Mouse (Mus musculus) small intestine, adult 2 months (tissue): ENCODE measurements around the gene BC048562. TPM values are rescaled to one million over a fixed set of nuclear protein-coding genes. Genes with fewer than 3 reads are reported as not detected.

Experiments
- H3K27ac ChIP-seq: fragments of 200-500 bp; 2 replicates; pipeline ENCODE4 v1.5.1; 2012; ENCODE audit warnings: low read depth, low read length, control low read depth, inconsistent platforms; ENCODE audit not compliant: insufficient read depth
- H3K27me3 ChIP-seq: fragments of 200-500 bp; 2 replicates; pipeline ENCODE4 v1.6.1; 2012; ENCODE audit warnings: mild to moderate bottlenecking, moderate library complexity, low read length, inconsistent platforms; ENCODE audit not compliant: control insufficient read depth, insufficient read depth
- H3K36me3 ChIP-seq: fragments of 200-500 bp; 2 replicates; pipeline ENCODE4 v1.6.1; 2012; ENCODE audit warnings: mild to moderate bottlenecking, low read length, control low read depth, inconsistent platforms; ENCODE audit not compliant: control insufficient read depth, insufficient read depth
- H3K4me1 ChIP-seq: fragments of 200-500 bp; 2 replicates; pipeline ENCODE4 v1.6.1; 2012; ENCODE audit warnings: low read length, inconsistent platforms, mixed read lengths; ENCODE audit not compliant: control insufficient read depth, insufficient read depth, insufficient read length
- H3K4me3 ChIP-seq: fragments of 200-500 bp; 2 replicates; pipeline ENCODE4 v1.5.1; 2012; ENCODE audit warnings: low read depth, mild to moderate bottlenecking, control low read depth, inconsistent platforms, low read length, moderate library complexity
- CTCF ChIP-seq: fragments of 200-500 bp; IDR thresholded peaks from 2 replicates; pipeline ENCODE4 v1.5.1; 2012; ENCODE audit warnings: low read depth, mild to moderate bottlenecking, control low read depth, inconsistent platforms, low read length, moderate library complexity, mixed read lengths; ENCODE audit not compliant: insufficient replicate concordance, insufficient read length; ENCODE audit errors: extremely low read depth
- POLR2A ChIP-seq: fragments of 200-500 bp; IDR thresholded peaks from 2 replicates; pipeline ENCODE4 v1.6.1; 2012; ENCODE audit warnings: low read depth, mild to moderate bottlenecking, control low read depth, inconsistent platforms, low read length, moderate library complexity
- WGBS: fragments of 180-500 bp; shearing (Covaris S2); methylation state at CpG from one replicate; pipeline ENCODE4 v1.1.7; 2018; 5-methylcytosine and 5-hydroxymethylcytosine counted together
- polyA plus RNA-seq: library from polyadenylated mRNA; depleted of rRNA; stranded (reverse); fragments of >200 nt; gene quantifications from 2 replicates; pipeline ENCODE4 v1.2.3, GENCODE M21; 2012; rRNA removed

BC048562 gene
- not detected in 2 replicates for polyA plus RNA-seq

DNA sequence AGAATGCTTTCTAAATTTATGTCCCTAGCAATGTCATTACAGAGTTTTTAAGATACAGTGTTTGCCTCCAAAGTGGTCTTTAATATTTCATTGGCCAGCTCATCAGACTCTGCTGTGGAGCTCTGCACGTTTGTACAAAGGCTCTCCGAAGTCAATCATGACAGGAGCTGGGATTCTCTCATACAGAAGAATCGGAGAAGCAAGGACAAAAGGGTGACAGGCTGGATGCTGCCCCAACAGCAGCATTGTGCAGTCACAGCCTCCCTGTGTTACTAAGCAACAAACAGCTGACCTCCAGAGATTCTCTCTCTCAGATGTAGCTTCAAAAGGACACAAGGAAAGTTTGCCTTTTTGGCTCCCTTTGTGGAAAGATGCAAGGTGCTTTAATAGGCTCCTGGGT, at the start of gene BC048562:
BC048562 (plus strand) TSS at position 301 of the 400 bp plus-strand sequence.
- WGBS = 73% methylated on average over 3 of the region's 3 CpGs
- Histone ChIP-seq H3K36me3 (no peaks in the 10 kb centered on the region), H3K27ac (no peak within 1 kb of the TSS), H3K27me3 (no peaks in the 10 kb centered on the region), H3K4me1 (peaks cover 5% of the 10 kb centered on the region; the same call in 1 of the 2 replicates), H3K4me3 (no peak within 1 kb of the TSS)
- TF ChIP-seq CTCF = no peak
- no peak for TF ChIP-seq POLR2A

DNA sequence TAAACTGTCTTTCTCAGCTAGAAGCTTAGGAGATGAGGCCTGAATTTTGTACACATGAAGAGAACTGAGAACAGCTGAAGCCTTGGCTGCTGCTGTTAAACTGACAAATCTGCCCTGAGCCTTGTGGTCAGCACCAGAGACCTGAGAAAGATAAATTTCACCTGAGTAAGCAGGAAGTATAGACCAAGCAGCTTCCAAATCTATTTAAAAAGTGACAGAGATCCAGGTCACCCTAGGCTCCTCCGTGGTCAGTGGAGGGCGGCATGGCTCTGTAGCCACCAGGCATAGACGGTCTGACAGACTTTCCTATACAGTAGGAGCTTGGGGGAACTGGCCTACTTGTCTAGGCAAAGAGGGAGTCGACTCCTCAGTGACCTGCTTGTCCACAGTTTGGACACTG, 49.5 kb upstream of the BC048562 start:
- no peak for TF ChIP-seq POLR2A
- no peak for TF ChIP-seq CTCF
- no peaks in the 10 kb centered on the region for H3K4me1 ChIP-seq
- peaks cover 78% of the 10 kb centered on the region for H3K36me3 ChIP-seq
- H3K27ac ChIP-seq = no peak overlapping the region
- 90% methylated on average over 4 of the region's 4 CpGs for WGBS
- H3K4me3 ChIP-seq = no peak overlapping the region
- H3K27me3 ChIP-seq = no peaks in the 10 kb centered on the region

DNA sequence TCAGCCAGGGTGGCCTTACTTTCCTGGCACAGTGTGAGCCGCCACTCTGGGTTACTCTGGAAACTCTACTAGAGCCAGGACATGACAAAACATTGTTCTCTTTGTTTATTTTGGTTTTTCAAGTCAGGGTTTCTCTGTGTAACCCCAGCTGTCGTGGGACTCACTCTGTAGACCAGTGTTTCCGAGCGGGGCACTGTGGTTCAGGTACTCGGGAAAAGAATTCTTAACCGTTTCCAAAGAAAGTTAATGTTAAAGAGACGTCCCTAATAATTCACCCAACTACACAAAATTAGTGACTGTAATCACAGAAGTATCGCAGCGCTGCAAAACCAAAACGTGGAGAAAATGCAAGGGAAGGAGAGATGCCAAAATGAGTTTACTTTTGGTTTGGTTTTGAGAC, 47.7 kb upstream of the BC048562 start:
- WGBS = 85% methylated on average over 10 of the region's 10 CpGs
- Histone ChIP-seq H3K27ac (no peak overlapping the region), H3K4me1 (no peaks in the 10 kb centered on the region), H3K27me3 (no peaks in the 10 kb centered on the region), H3K36me3 (peaks cover 84% of the 10 kb centered on the region), H3K4me3 (no peak overlapping the region)
- no peak for TF ChIP-seq CTCF
- TF ChIP-seq POLR2A = no peak

DNA sequence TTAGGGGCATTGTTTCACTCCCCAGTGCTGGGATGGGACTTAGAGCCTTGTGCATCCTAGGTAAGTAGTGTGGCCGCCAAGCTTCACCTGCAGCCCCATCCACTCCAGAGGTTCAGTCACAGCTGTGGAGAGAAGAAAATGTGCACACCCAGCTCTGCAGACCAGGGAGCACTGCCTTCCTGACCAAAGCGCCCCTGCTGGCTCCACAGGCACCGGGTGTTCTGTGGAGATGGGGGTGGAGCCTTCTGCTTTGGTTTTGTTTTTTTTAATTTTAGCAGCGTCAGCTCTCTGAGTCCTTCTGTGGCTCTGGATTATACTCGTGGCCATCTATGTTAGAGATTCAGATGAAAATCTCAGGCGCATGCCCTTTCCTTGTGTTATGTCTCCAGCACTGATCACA, 47.1 kb upstream of the BC048562 start:
- H3K27ac ChIP-seq = no peak overlapping the region
- no peaks in the 10 kb centered on the region for H3K4me1 ChIP-seq
- TF ChIP-seq POLR2A (no peak), CTCF (no peak)
- WGBS = 74% methylated on average over 6 of the region's 6 CpGs
- no peak overlapping the region for H3K4me3 ChIP-seq
- no peaks in the 10 kb centered on the region for H3K27me3 ChIP-seq
- peaks cover 79% of the 10 kb centered on the region for H3K36me3 ChIP-seq

DNA sequence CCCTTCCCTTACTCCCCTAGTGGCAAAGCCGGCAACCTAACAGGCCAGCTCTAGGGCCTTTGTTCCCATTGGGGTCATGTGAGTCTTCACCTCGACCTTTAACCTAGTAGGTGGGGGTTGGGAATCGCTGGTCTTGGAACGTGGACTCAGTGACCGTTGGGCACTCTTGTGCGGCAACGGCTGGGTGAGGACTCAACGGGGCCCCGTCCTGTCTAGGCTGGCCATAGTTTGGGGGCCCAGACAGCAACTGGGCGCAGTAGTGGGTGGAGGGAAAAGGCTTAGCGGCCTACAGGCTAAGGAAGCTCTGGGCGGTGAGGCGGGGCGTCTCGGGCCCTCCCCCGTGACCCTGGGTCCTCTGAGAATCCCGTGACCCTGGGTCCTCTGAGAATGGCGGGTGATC, 43.6 kb upstream of the BC048562 start, which contains the start of gene 1700102P08Rik:
1700102P08Rik (plus strand) TSS at position 130 of the 400 bp plus-strand sequence.
- H3K36me3 ChIP-seq = peaks cover 52% of the 10 kb centered on the region
- H3K4me3 ChIP-seq = no peak within 1 kb of the TSS
- WGBS = 84% methylated on average over 18 of the region's 18 CpGs
- no peak within 1 kb of the TSS for H3K27ac ChIP-seq
- H3K4me1 ChIP-seq = no peaks in the 10 kb centered on the region
- H3K27me3 ChIP-seq = no peaks in the 10 kb centered on the region
- TF ChIP-seq POLR2A = no peak
- TF ChIP-seq CTCF = no peak

DNA sequence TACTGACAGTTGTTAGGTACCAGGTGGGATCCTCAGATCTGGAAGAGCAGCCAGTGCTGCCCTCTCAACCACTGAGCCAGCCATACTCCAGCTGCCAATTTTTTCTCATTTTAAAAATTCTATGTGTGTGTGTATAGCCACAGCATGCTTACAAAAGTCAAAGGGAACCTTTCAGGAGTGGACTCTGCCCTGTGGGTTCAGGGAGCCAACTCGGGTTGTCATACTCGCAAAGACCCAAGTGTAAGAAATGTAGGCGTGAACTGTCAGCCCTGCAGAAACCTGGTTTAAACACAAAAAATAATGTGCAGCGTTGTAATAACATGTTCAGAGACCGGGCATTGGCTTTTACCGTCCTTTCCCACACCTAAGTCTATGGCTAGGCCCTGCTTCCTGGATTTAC, 42.1 kb upstream of the BC048562 start:
- H3K36me3 ChIP-seq = peaks cover 38% of the 10 kb centered on the region
- WGBS = 84% methylated on average over 6 of the region's 6 CpGs
- no peaks in the 10 kb centered on the region for H3K4me1 ChIP-seq
- H3K4me3 ChIP-seq = no peak overlapping the region
- no peak overlapping the region for H3K27ac ChIP-seq
- TF ChIP-seq POLR2A (no peak), CTCF (no peak)
- no peaks in the 10 kb centered on the region for H3K27me3 ChIP-seq

DNA sequence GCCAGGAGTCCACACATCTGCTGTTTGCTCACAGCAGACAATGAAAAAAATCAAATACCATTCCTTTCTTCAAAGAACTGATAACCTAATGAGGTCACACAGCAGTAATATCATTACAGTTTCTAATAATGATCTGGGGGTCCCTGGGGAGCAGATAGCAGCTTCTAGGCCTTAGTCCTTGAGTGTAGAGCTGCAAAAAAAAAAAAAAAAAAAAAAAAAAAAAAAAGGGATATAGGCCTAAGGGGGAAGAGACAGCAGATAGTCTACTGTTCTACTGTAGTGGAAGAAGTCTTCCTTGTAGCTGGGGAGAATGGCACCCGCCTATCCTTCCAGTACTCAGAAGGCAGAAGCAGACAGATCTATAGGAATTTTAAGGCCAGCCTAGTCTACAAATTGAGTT, 40.9 kb upstream of the BC048562 start:
- Histone ChIP-seq H3K4me1 (no peaks in the 10 kb centered on the region), H3K4me3 (no peak overlapping the region), H3K36me3 (peaks cover 30% of the 10 kb centered on the region), H3K27ac (no peak overlapping the region), H3K27me3 (no peaks in the 10 kb centered on the region)
- TF ChIP-seq CTCF = no peak
- TF ChIP-seq POLR2A = no peak
- 97% methylated on average over 1 of the region's 1 CpGs for WGBS
